In genomic region chr5:35088785-35089613, GRCm38 (mm10) we compare ENCODE assay signal across 9 mouse cellular contexts. TPM values are rescaled to one million over a fixed set of nuclear protein-coding genes. Genes with fewer than 3 reads are reported as not detected.
A peak's percentile ranks its signal among the peaks of the same experiment; 100 is the strongest.
DNase-seq lines count a peak whose midpoint lies in the region; ATAC-seq lines count a peak whose summit lies in the region.
"Had no signal": no experiment of that assay in that cellular context is flagged by ENCODE, and none has a peak within 500 bp of the region (broad histone marks: within the 10 kb centered on the region; RNA-seq: fewer than 3 reads in every experiment).

No protein-coding gene starts in this region.

- no peak overlapping the region for H3K4me3 ChIP-seq in heart, embryonic 11.5 days (ENCODE audit: low read depth, low read length)
- H3K4me3 ChIP-seq in limb, embryonic 11.5 days (ENCODE audit: low read depth, low read length) = no peak overlapping the region
- H3K4me3 ChIP-seq: embryonic facial prominence, embryonic 12.5 days had no signal

- 64% methylated on average over 9 of the region's 9 CpGs for WGBS in heart, embryonic 11.5 days (ENCODE audit: insufficient replicate concordance)
- 67% methylated on average over 9 of the region's 9 CpGs for WGBS in limb, embryonic 11.5 days

- DNase-seq in heart, adult 8-10 months (ENCODE audit: low spot score) = peak; percentile 35
- DNase-seq in adrenal gland, adult 2 months = peak; percentile 88
- peak; percentile 50 for DNase-seq in embryo, embryonic 11.5 days (ENCODE audit: low read depth, low spot score)
- DNase-seq in hindlimb bud, embryonic 11.5 days (ENCODE audit: extremely low spot score, low read depth, low spot score) = peak; percentile 39
- peak; percentile 80 for DNase-seq in limb, embryonic 11.5 days (ENCODE audit: low spot score)
- DNase-seq in natural killer cell, adult 2 months (ENCODE audit: low spot score in 2 of 2) = peak; percentile 51 to 60
- DNase-seq in testis, postnatal 10 days (ENCODE audit: low spot score) = peak; percentile 91

- peaks cover 12% of the 10 kb centered on the region; the same call in 1 of the 2 replicates for H3K36me3 ChIP-seq in heart, embryonic 11.5 days (ENCODE audit: control insufficient read depth, insufficient read depth, low read length)
- no peaks in the 10 kb centered on the region; the same call in 1 of the 2 replicates for H3K36me3 ChIP-seq in limb, embryonic 11.5 days (ENCODE audit: control insufficient read depth, insufficient read depth, low read length)

- no peak overlapping the region for H3K9ac ChIP-seq in heart, embryonic 11.5 days (ENCODE audit: low read depth, low read length)
- no peak overlapping the region for H3K9ac ChIP-seq in limb, embryonic 11.5 days (ENCODE audit: low read length)
- H3K9ac ChIP-seq: embryonic facial prominence, embryonic 12.5 days had no signal

- no peaks in the 10 kb centered on the region for H3K9me3 ChIP-seq in heart, embryonic 11.5 days (replicated peaks; ENCODE audit: control insufficient read depth, low read length)
- H3K9me3 ChIP-seq in limb, embryonic 11.5 days (ENCODE audit: control insufficient read depth, low read length) = no peaks in the 10 kb centered on the region
- H3K9me3 ChIP-seq: embryonic facial prominence, embryonic 12.5 days had no signal

- no peak overlapping the region for H3K27ac ChIP-seq in heart, embryonic 11.5 days (ENCODE audit: low read depth, low read length)
- H3K27ac ChIP-seq in limb, embryonic 11.5 days (replicated peaks; ENCODE audit: low read depth, low read length) = no peak overlapping the region
- H3K27ac ChIP-seq: embryonic facial prominence, embryonic 12.5 days had no signal

- no peak for ATAC-seq in heart, embryonic 11.5 days (replicated peaks; ENCODE audit: insufficient number of reproducible peaks, low FRiP score, low TSS enrichment)
- ATAC-seq in limb, embryonic 11.5 days (ENCODE audit: insufficient number of reproducible peaks, low FRiP score, low TSS enrichment, low read depth) = no peak

- no peak overlapping the region for H3K4me2 ChIP-seq in heart, embryonic 11.5 days
- no peak overlapping the region for H3K4me2 ChIP-seq in limb, embryonic 11.5 days (ENCODE audit: low read depth, severe bottlenecking)
- H3K4me2 ChIP-seq: embryonic facial prominence, embryonic 12.5 days had no signal

- no peaks in the 10 kb centered on the region for H3K4me1 ChIP-seq in heart, embryonic 11.5 days (ENCODE audit: control insufficient read depth, insufficient read depth, low read length)
- no peaks in the 10 kb centered on the region for H3K4me1 ChIP-seq in limb, embryonic 11.5 days (ENCODE audit: control insufficient read depth, insufficient read depth, low read length)
- H3K4me1 ChIP-seq: embryonic facial prominence, embryonic 12.5 days had no signal

- H3K27me3 ChIP-seq in heart, embryonic 11.5 days (ENCODE audit: control insufficient read depth, insufficient read depth, low read length) = no peaks in the 10 kb centered on the region; the same call in 1 of the 2 replicates
- no peaks in the 10 kb centered on the region for H3K27me3 ChIP-seq in limb, embryonic 11.5 days (ENCODE audit: control insufficient read depth, insufficient read depth, low read length)
- H3K27me3 ChIP-seq: embryonic facial prominence, embryonic 12.5 days had no signal

RNA-seq across cellular contexts. Expression of gene Lrpap1, which starts 16.6 kb away (rescaled TPM):
- total RNA-seq in heart, adult 8-10 months (2022) = 10 to 100 TPM; 40.6 to 55.8 (median 48.3) TPM
- 130 and 151 TPM in 2 replicates for polyA plus RNA-seq in heart, embryonic 11.5 days (2014; fragmentation: Nextera tagmentation; extraction: Ambion mirVana)
- total RNA-seq in adrenal gland, adult 2 months (2021) = 100 to 1,000 TPM; 112 to 116 TPM
- polyA plus RNA-seq in adrenal gland, adult 2 months (2012; rRNA removed) = 31.4 and 36.7 TPM in 2 replicates
- polyA plus RNA-seq in limb, embryonic 11.5 days (2014; fragmentation: Nextera tagmentation; extraction: Ambion mirVana) = 60.3 and 67.0 TPM in 2 replicates

RNA-seq across cellular contexts. Expression of gene Dok7, which starts 32.4 kb away (rescaled TPM):
- 10 to 100 TPM; 32.2 to 42.1 (median 39.8) TPM for total RNA-seq in heart, adult 8-10 months (2022)
- 2.8 and 3.3 TPM in 2 replicates for polyA plus RNA-seq in heart, embryonic 11.5 days (2014; fragmentation: Nextera tagmentation; extraction: Ambion mirVana)
- 10 to 100 TPM in 1 of 2 experiments, 1 to 10 TPM in 1; 4.8 to 17.0 TPM for total RNA-seq in adrenal gland, adult 2 months (2021)
- polyA plus RNA-seq in adrenal gland, adult 2 months (2012; rRNA removed) = 12.4 and 12.7 TPM in 2 replicates
- polyA plus RNA-seq in limb, embryonic 11.5 days (2014; fragmentation: Nextera tagmentation; extraction: Ambion mirVana) = 0.45 and 0.48 TPM in 2 replicates

RNA-seq across cellular contexts. Expression of gene Hgfac, which starts 47.7 kb away (rescaled TPM):
- under 1 TPM; 0.26 to 0.75 (median 0.47) TPM for total RNA-seq in heart, adult 8-10 months (2022)
- polyA plus RNA-seq in heart, embryonic 11.5 days (2014; fragmentation: Nextera tagmentation; extraction: Ambion mirVana) = 0.23 and 0.66 TPM in 2 replicates
- total RNA-seq in adrenal gland, adult 2 months (2021) = 1 to 10 TPM in 1 of 2 experiments, under 1 TPM in 1; 0.90 to 2.8 TPM
- 1.1 and 1.5 TPM in 2 replicates for polyA plus RNA-seq in adrenal gland, adult 2 months (2012; rRNA removed)
- polyA plus RNA-seq in limb, embryonic 11.5 days (2014; fragmentation: Nextera tagmentation; extraction: Ambion mirVana) = 0.40 TPM in 1 of 2 replicates, not detected in the other

Comparison
In these comparisons a context has a peak if more than half of its experiments do, and no peak if none do; other contexts are left out.
1. DNase-seq: peak in every context shown above with its lines; median percentile 91 in testis, postnatal 10 days; 88 in adrenal gland, adult 2 months; 80 in limb, embryonic 11.5 days; 56 in natural killer cell, adult 2 months; 50 in embryo, embryonic 11.5 days; 39 in hindlimb bud, embryonic 11.5 days; 35 in heart, adult 8-10 months.